Mouse (Mus musculus): ENCODE results near the gene Fxyd7. TPM values are rescaled to one million over a fixed set of nuclear protein-coding genes. Genes with fewer than 3 reads are reported as not detected.

Fxyd7 gene
- polyA plus RNA-seq, 1 experiment from 2014 or later: 2.9 TPM

DNA sequence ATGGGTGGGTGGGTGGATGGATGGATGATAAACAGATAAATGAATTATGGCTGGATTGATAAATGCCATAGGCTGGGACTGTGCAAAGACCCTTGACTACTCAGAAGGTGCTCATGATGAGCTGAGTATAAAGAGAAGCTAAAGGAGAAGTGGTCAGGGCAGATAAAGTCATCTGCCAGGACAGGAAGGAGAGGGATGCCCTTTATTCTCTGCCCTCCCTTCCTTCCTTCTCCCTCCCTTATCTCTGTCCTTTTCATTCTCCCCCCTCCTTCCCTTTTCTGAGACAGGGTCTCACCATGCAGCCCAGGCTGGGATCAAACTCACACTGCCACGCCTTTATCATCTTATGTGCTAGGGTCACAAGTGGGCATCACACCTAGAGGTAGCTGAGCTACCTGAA is 43.5 kb downstream of the Fxyd7 start:
- no peak overlapping the region for H3K9ac ChIP-seq (ENCODE audit: low read length)
- no peaks in the 10 kb centered on the region for H3K9me3 ChIP-seq (ENCODE audit: control insufficient read depth, low read length)
- no peak overlapping the region for H3K27ac ChIP-seq (replicated peaks; ENCODE audit: low read depth, low read length)
- WGBS: 82% methylated on average over 1 of the region's 1 CpGs
- no peaks in the 10 kb centered on the region for H3K27me3 ChIP-seq (ENCODE audit: control insufficient read depth, insufficient read depth, low read length)
- H3K4me1 ChIP-seq (ENCODE audit: control insufficient read depth, insufficient read depth, low read length): no peaks in the 10 kb centered on the region
- no peak overlapping the region for H3K4me3 ChIP-seq (ENCODE audit: low read depth, low read length)
- H3K4me2 ChIP-seq (ENCODE audit: low read depth, severe bottlenecking): no peak overlapping the region
- no peaks in the 10 kb centered on the region for H3K36me3 ChIP-seq (ENCODE audit: control insufficient read depth, insufficient read depth, low read length)
- no peak for DNase-seq (ENCODE audit: low spot score)
- ATAC-seq (ENCODE audit: insufficient number of reproducible peaks, low FRiP score, low TSS enrichment, low read depth): no peak

DNA sequence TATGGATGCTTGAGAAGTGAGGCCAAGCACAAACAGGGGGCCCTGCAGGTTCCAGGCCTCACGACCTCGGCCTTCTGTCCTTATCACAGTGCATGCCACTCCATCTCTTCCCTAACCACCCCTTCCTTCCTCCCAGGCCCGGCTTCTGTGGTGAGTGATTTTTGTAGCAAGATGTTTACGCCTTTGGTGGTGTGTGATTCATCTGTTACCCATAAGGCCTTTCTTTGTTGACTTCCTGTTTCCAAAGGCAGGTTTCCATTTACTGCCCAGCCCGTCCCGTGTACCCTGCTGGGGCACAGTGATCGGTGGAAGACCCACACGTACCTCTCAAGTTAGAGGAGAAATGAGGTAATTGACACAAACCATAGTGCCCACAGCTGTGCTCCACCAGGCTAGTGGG is 48.6 kb downstream of the Fxyd7 start:
- no peak for ATAC-seq (ENCODE audit: insufficient number of reproducible peaks, low FRiP score, low TSS enrichment, low read depth)
- Histone ChIP-seq H3K27me3 (ENCODE audit: control insufficient read depth, insufficient read depth, low read length) (no peaks in the 10 kb centered on the region), H3K27ac (replicated peaks; ENCODE audit: low read depth, low read length) (no peak overlapping the region), H3K9ac (ENCODE audit: low read length) (no peak overlapping the region), H3K4me1 (ENCODE audit: control insufficient read depth, insufficient read depth, low read length) (peaks cover 8% of the 10 kb centered on the region; the same call in 1 of the 2 replicates), H3K4me3 (ENCODE audit: low read depth, low read length) (no peak overlapping the region), H3K9me3 (ENCODE audit: control insufficient read depth, low read length) (no peaks in the 10 kb centered on the region), H3K36me3 (ENCODE audit: control insufficient read depth, insufficient read depth, low read length) (no peaks in the 10 kb centered on the region), H3K4me2 (ENCODE audit: low read depth, severe bottlenecking) (no peak overlapping the region)
- no peak for DNase-seq (ENCODE audit: low spot score)
- WGBS: 72% methylated on average over 8 of the region's 8 CpGs

DNA sequence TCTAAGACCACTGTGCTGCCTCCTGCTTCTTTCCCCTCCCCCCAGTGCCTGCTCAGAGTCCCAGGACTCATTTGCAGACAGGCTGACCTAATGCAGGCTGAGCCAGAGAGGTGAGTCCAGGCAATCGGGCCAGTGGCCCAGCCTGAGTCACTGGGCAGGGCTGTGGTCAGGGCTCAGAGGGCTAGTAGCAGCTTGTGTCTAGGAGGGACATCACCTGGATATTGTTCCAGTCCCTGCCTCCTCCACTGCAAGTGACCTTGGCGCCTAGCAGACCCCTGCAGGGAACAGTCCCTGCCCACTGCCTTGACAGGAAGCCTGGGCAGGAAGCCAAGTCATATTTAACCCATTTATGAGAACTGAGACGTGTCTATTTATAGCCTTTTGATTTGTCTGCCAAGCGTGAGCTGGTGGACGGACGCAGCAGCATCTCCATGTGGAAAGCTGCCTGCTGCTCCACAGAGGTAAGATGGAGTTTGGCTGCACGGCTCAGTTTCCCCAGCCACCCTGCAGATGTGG is 50.7 kb downstream of the Fxyd7 start:
- Histone ChIP-seq H3K9me3 (ENCODE audit: control insufficient read depth, low read length) (no peaks in the 10 kb centered on the region; the same call in 1 of the 2 replicates), H3K27me3 (ENCODE audit: control insufficient read depth, insufficient read depth, low read length) (no peaks in the 10 kb centered on the region), H3K4me2 (ENCODE audit: low read depth, severe bottlenecking) (no peak overlapping the region), H3K4me3 (ENCODE audit: low read depth, low read length) (no peak overlapping the region), H3K36me3 (ENCODE audit: control insufficient read depth, insufficient read depth, low read length) (no peaks in the 10 kb centered on the region), H3K4me1 (ENCODE audit: control insufficient read depth, insufficient read depth, low read length) (peaks cover 8% of the 10 kb centered on the region; the same call in 1 of the 2 replicates), H3K9ac (ENCODE audit: low read length) (no peak overlapping the region), H3K27ac (replicated peaks; ENCODE audit: low read depth, low read length) (no peak overlapping the region)
- WGBS: 31% methylated on average over 7 of the region's 7 CpGs
- DNase-seq (ENCODE audit: low spot score): peak; percentile 43
- ATAC-seq (ENCODE audit: insufficient number of reproducible peaks, low FRiP score, low TSS enrichment, low read depth): 0 out of 2 replicates have a peak, but pooled peaks have one; percentile 26

DNA sequence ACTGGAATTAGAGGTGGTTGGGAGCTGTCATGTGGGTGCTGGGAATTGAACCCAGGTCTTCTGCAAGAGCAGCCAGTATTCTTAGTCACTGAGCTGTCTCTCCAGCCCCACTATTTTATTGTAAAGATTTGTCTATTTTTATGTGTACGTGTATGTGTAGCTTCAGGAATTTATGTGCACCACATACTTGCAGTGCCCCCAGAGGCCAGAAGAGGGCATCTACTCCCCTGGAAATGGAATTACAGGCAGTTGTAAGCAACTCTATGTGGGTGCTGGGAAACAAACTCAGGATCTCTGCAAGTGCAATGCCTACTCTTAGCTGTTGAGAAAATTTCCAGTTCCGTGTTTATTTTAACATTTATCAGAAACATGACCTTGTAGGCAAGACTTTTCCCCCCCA is 54.8 kb downstream of the Fxyd7 start:
- peaks cover 8% of the 10 kb centered on the region; the same call in 1 of the 2 replicates for H3K4me1 ChIP-seq (ENCODE audit: control insufficient read depth, insufficient read depth, low read length)
- 84% methylated on average over 2 of the region's 2 CpGs for WGBS
- no peak overlapping the region for H3K27ac ChIP-seq (replicated peaks; ENCODE audit: low read depth, low read length)
- H3K27me3 ChIP-seq (ENCODE audit: control insufficient read depth, insufficient read depth, low read length): no peaks in the 10 kb centered on the region
- H3K9ac ChIP-seq (ENCODE audit: low read length): no peak overlapping the region
- DNase-seq (ENCODE audit: low spot score) (no peak), ATAC-seq (ENCODE audit: insufficient number of reproducible peaks, low FRiP score, low TSS enrichment, low read depth) (no peak)
- no peaks in the 10 kb centered on the region for H3K36me3 ChIP-seq (ENCODE audit: control insufficient read depth, insufficient read depth, low read length)
- no peak overlapping the region for H3K4me3 ChIP-seq (ENCODE audit: low read depth, low read length)
- no peak overlapping the region for H3K4me2 ChIP-seq (ENCODE audit: low read depth, severe bottlenecking)
- H3K9me3 ChIP-seq (ENCODE audit: control insufficient read depth, low read length): no peaks in the 10 kb centered on the region; the same call in 1 of the 2 replicates

DNA sequence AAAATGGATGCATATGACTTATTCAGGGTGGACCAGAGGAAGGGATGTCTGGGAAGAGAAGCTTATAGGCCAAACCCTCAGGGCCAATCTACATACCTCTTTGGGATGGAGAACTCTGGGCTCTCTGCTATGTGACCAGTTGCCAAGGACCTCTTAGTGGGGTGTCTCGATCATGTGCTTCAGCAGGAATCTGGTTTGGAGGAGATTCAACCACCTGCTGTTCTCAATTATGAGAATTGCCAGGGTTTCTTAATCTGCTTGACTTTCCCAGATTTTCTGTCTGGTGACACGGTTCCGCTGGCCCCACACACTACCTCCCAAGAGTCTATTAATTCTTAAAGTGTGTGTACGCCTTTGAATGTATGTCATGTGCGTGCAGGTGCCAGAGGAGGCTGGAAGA is 57.3 kb downstream of the Fxyd7 start:
- H3K4me3 ChIP-seq (ENCODE audit: low read depth, low read length): no peak overlapping the region
- ATAC-seq (ENCODE audit: insufficient number of reproducible peaks, low FRiP score, low TSS enrichment, low read depth) (no peak), DNase-seq (ENCODE audit: low spot score) (no peak)
- 84% methylated on average over 5 of the region's 5 CpGs for WGBS
- H3K27me3 ChIP-seq (ENCODE audit: control insufficient read depth, insufficient read depth, low read length): no peaks in the 10 kb centered on the region
- no peak overlapping the region for H3K4me2 ChIP-seq (ENCODE audit: low read depth, severe bottlenecking)
- H3K36me3 ChIP-seq (ENCODE audit: control insufficient read depth, insufficient read depth, low read length): no peaks in the 10 kb centered on the region
- no peaks in the 10 kb centered on the region; the same call in 1 of the 2 replicates for H3K9me3 ChIP-seq (ENCODE audit: control insufficient read depth, low read length)
- H3K4me1 ChIP-seq (ENCODE audit: control insufficient read depth, insufficient read depth, low read length): no peaks in the 10 kb centered on the region
- H3K27ac ChIP-seq (replicated peaks; ENCODE audit: low read depth, low read length): no peak overlapping the region
- H3K9ac ChIP-seq (ENCODE audit: low read length): no peak overlapping the region

Small RNAs within 50 kb of the gene (microRNA-seq; reads per million reads assigned to microRNA genes)
- not detected for gene Mir7050

Other genes starting within 250 kb of the Fxyd7 start
- 0.10 TPM in 1 of 2 replicates, not detected in the other for gene Ffar2, start 227.7 kb downstream of the Fxyd7 start, polyA plus RNA-seq (2014; fragmentation: Nextera tagmentation; extraction: Ambion mirVana)
- gene Ffar3, start 195.3 kb downstream of the Fxyd7 start, polyA plus RNA-seq (2014; fragmentation: Nextera tagmentation; extraction: Ambion mirVana): 0.09 TPM in 1 of 2 replicates, not detected in the other
- gene Ffar1, start 189.9 kb downstream of the Fxyd7 start, polyA plus RNA-seq (2014; fragmentation: Nextera tagmentation; extraction: Ambion mirVana): not detected in 2 replicates
- 0.65 TPM in 1 of 2 replicates, not detected in the other for gene Cd22, start 171.1 kb downstream of the Fxyd7 start, polyA plus RNA-seq (2014; fragmentation: Nextera tagmentation; extraction: Ambion mirVana)
- 0.21 and 0.27 TPM in 2 replicates for gene Mag, start 136.6 kb downstream of the Fxyd7 start, polyA plus RNA-seq (2014; fragmentation: Nextera tagmentation; extraction: Ambion mirVana)
- not detected in 2 replicates for gene Hamp2, start 126.8 kb downstream of the Fxyd7 start, polyA plus RNA-seq (2014; fragmentation: Nextera tagmentation; extraction: Ambion mirVana)
- gene Hamp, start 107.4 kb downstream of the Fxyd7 start, polyA plus RNA-seq (2014; fragmentation: Nextera tagmentation; extraction: Ambion mirVana): not detected in 2 replicates
- gene Usf2, start 94.7 kb downstream of the Fxyd7 start, polyA plus RNA-seq (2014; fragmentation: Nextera tagmentation; extraction: Ambion mirVana): 25.5 and 29.7 TPM in 2 replicates
- 25.7 and 27.5 TPM in 2 replicates for gene Lsr, start 78.0 kb downstream of the Fxyd7 start, polyA plus RNA-seq (2014; fragmentation: Nextera tagmentation; extraction: Ambion mirVana)
- 0.81 and 1.2 TPM in 2 replicates for gene Fam187b, start 77.7 kb downstream of the Fxyd7 start, polyA plus RNA-seq (2014; fragmentation: Nextera tagmentation; extraction: Ambion mirVana)
- gene Fxyd5, start 9.0 kb downstream of the Fxyd7 start, polyA plus RNA-seq (2014; fragmentation: Nextera tagmentation; extraction: Ambion mirVana): 10.8 and 11.5 TPM in 2 replicates
- 12.5 and 13.7 TPM in 2 replicates for gene Fxyd1, start 5.7 kb upstream of the Fxyd7 start, polyA plus RNA-seq (2014; fragmentation: Nextera tagmentation; extraction: Ambion mirVana)
- gene Lgi4, start 7.9 kb upstream of the Fxyd7 start, polyA plus RNA-seq (2014; fragmentation: Nextera tagmentation; extraction: Ambion mirVana): 0.10 and 0.23 TPM in 2 replicates
- 12.9 and 17.5 TPM in 2 replicates for gene Fxyd3, start 25.2 kb upstream of the Fxyd7 start, polyA plus RNA-seq (2014; fragmentation: Nextera tagmentation; extraction: Ambion mirVana)
- 2.2 and 2.3 TPM in 2 replicates for gene Hpn, start 63.8 kb upstream of the Fxyd7 start, polyA plus RNA-seq (2014; fragmentation: Nextera tagmentation; extraction: Ambion mirVana)
- 0.51 and 1.0 TPM in 2 replicates for gene Scn1b, start 75.5 kb upstream of the Fxyd7 start, polyA plus RNA-seq (2014; fragmentation: Nextera tagmentation; extraction: Ambion mirVana)
- 86.9 and 87.2 TPM in 2 replicates for gene Gramd1a, start 104.4 kb upstream of the Fxyd7 start, polyA plus RNA-seq (2014; fragmentation: Nextera tagmentation; extraction: Ambion mirVana)
- gene Scgb2b2, start 239.0 kb upstream of the Fxyd7 start, polyA plus RNA-seq (2014; fragmentation: Nextera tagmentation; extraction: Ambion mirVana): not detected in 2 replicates
- not detected in 2 replicates for gene Scgb1b2, start 240.4 kb upstream of the Fxyd7 start, polyA plus RNA-seq (2014; fragmentation: Nextera tagmentation; extraction: Ambion mirVana)